Mouse (Mus musculus) CD4-positive, CD25-positive, alpha-beta regulatory T cell, adult 2 months (primary cell): Measurements from ENCODE around the gene Tnnt3.
A peak's percentile ranks its signal among the peaks of the same experiment; 100 is the strongest.

Experiments used
- DNase-seq: peaks from one replicate; pipeline ENCODE4 v3.0.0-alpha.2; 2012; ENCODE audit warnings: low read depth, low spot score

Gene Tnnt3

GRCm38 (mm10) chr7:142507453-142507852, 8.8 kb downstream of the Tnnt3 start:
- no peak for DNase-seq

- no peak for DNase-seq
Observed at GRCm38 (mm10) chr7:142509518-142509917, 10.9 kb downstream of the Tnnt3 start.

GRCm38 (mm10) chr7:142510021-142510777, 11.6 kb downstream of the Tnnt3 start:
- no peak for DNase-seq

GRCm38 (mm10) chr7:142514048-142514447, 15.4 kb downstream of the Tnnt3 start:
- DNase-seq: no peak

- DNase-seq: no peak
Observed at GRCm38 (mm10) chr7:142516221-142516978, 17.8 kb downstream of the Tnnt3 start.

- no peak for DNase-seq
Observed at GRCm38 (mm10) chr7:142517531-142517930, 18.9 kb downstream of the Tnnt3 start.

GRCm38 (mm10) chr7:142520331-142520730, 21.7 kb downstream of the Tnnt3 start:
- DNase-seq: no peak

- DNase-seq: no peak
Observed at GRCm38 (mm10) chr7:142522352-142522751, 23.7 kb downstream of the Tnnt3 start.

GRCm38 (mm10) chr7:142523200-142523990, 24.8 kb downstream of the Tnnt3 start:
- DNase-seq: no peak

GRCm38 (mm10) chr7:142525342-142526178, 26.9 kb downstream of the Tnnt3 start:
- no peak for DNase-seq

- no peak for DNase-seq
Observed at GRCm38 (mm10) chr7:142529350-142529749, 30.7 kb downstream of the Tnnt3 start.

- peak; percentile 9 for DNase-seq
Observed at GRCm38 (mm10) chr7:142531973-142532521, 33.4 kb downstream of the Tnnt3 start.

- DNase-seq: no peak
Observed at GRCm38 (mm10) chr7:142532671-142533058, 34.0 kb downstream of the Tnnt3 start, which contains the start of gene Mrpl23. Mrpl23 (plus strand) TSS chr7:142532686.

GRCm38 (mm10) chr7:142533059-142533855, 34.6 kb downstream of the Tnnt3 start:
- peak; percentile 94 for DNase-seq

- no peak for DNase-seq
Observed at GRCm38 (mm10) chr7:142535116-142535515, 36.5 kb downstream of the Tnnt3 start.

GRCm38 (mm10) chr7:142535832-142536231, 37.2 kb downstream of the Tnnt3 start:
- DNase-seq: no peak

- DNase-seq: no peak
Observed at GRCm38 (mm10) chr7:142537181-142537580, 38.5 kb downstream of the Tnnt3 start.

GRCm38 (mm10) chr7:142537879-142538278, 39.2 kb downstream of the Tnnt3 start:
- peak; percentile 79 for DNase-seq

- DNase-seq: no peak
Observed at GRCm38 (mm10) chr7:142538291-142538690, 39.7 kb downstream of the Tnnt3 start.

- DNase-seq: no peak
Observed at GRCm38 (mm10) chr7:142538766-142539165, 40.1 kb downstream of the Tnnt3 start.
